Mouse (Mus musculus): Measurements from ENCODE around the gene 1700001O22Rik. TPM values are rescaled to one million over a fixed set of nuclear protein-coding genes. Genes with fewer than 3 reads are reported as not detected.

The 1700001O22Rik gene
- total RNA-seq, 4 experiments from 2014 or later = 0.24 to 1.2 (median 0.55) TPM

DNA sequence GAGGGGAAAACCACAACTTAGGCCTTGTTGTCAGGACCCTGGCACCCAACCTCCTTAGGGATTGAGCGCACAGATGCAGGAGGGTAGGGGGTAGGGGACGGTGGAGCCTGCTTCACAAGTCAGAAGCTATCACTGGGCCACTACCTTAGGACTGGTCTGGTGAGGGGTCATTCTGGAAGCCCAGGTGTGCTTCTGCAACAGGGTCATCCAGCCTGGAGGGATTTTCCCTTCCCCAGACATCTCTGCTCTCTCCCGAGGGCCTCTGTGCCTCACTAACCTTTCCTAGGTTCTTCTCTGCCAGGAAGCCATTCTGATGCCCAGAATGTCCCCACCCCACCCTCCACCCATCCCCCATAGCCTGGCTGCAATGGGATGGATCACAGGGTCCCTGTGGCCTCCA is 48.6 kb downstream of the 1700001O22Rik start:
- DNase-seq (ENCODE audit: low spot score) = no peak

DNA sequence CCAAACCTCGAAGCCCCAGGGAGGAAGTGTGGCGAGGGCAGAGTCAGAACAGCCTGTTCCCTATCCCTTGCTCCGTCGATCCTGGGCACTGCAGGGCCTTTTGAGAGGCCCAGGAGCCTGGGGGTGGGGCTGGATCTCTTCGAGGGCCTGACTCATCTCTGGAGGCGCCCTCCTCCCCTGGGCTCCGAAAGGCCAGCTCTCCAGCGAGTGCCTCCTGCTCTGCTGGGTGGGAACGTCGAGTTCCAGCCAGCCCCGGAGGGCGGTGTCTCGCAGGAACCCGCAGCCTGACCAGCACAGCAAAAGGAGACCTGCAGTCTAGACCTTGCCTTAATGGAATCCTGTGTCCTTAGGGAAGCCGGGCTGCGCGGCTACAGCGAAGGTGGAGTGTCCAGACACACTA is 50.2 kb downstream of the 1700001O22Rik start:
- DNase-seq (ENCODE audit: low spot score) = peak; percentile 81

DNA sequence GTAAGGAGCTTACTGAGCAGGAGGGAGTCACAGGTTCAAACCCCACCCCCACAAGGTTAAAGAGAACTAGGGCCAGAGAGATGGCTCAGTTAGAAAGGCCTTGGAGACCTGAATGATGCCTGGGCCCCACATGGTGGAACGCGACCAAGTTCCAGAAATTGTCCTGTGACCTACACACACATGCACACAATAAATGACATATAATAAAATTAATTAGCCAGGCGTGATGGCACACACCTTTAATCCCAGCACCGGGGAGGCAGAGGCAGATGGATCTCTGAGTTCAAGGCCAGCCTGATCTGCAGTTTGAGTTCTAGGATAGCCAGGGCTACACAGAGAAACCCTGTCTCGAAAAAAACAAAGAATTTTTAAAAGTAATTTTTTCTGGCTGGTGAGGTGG is 51.0 kb downstream of the 1700001O22Rik start:
- no peak for DNase-seq (ENCODE audit: low spot score)

DNA sequence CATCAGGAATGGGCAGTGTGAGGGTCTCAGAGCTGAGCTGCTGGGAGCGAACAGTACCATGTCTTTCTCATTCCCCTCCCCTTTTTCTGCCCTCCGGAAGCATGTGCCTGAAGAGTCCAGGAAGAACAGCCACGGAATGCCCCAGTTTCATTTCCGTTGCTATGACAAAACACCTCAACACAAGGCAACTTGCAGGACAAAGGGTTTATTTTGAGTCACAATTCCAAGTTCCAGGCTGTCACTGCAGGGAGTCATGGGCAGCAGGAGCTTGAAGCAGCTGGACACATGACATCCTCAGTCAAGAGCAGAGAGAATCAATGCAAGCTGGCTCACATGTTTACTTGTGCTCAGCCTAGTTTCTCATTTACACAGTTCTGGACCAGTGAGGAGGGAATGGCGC is 53.4 kb downstream of the 1700001O22Rik start:
- DNase-seq (ENCODE audit: low spot score) = peak; percentile 53

DNA sequence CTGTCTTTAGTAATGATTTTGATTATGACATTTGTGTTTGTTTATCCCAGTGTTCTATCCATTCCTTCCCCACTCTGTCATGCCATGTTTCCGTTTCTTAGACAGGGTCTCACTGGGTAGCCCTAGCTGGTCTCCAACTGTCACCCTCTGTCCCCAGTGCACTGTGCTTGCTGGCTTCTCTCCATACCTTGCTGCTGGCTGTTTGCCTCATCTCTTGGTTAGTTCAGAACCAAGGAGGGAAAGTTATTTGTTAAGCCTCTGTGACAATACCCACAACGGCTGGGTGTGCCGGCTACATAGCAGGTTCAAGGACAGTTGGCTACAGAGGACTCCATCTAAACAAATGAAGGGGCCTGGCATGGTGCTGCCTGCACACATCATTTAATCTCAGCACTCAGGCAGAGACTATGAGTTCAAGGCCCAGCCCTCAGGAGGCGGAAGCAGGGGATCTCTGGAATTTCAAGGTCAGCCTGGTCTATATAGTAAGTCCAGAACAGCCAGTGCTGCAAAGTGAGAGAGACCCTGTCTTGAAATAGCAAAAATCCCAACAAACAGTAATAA is 55.8 kb downstream of the 1700001O22Rik start:
- DNase-seq (ENCODE audit: low spot score) = no peak

Other genes with a start within 250 kb of the 1700001O22Rik start
- 1 to 10 TPM in 3 of 4 experiments, under 1 TPM in 1; 0.69 to 2.3 (median 1.5) TPM for gene Cstad, start 208.6 kb downstream of the 1700001O22Rik start, total RNA-seq (2022)
- gene Ntmt1, start 4.2 kb upstream of the 1700001O22Rik start, total RNA-seq (2022) = 10 to 100 TPM; 23.8 to 27.7 (median 25.3) TPM
- gene Asb6, start 26.7 kb upstream of the 1700001O22Rik start, total RNA-seq (2022) = 10 to 100 TPM in 1 of 4 experiments, 1 to 10 TPM in 3; 8.4 to 11.3 (median 8.7) TPM
- under 1 TPM; 0.28 to 1.00 (median 0.73) TPM for gene Prrx2, start 31.3 kb upstream of the 1700001O22Rik start, total RNA-seq (2022)
- gene Ptges, start 126.2 kb upstream of the 1700001O22Rik start, total RNA-seq (2022) = 1 to 10 TPM; 1.3 to 3.1 (median 1.9) TPM
- 10 to 100 TPM; 27.8 to 28.4 (median 28.2) TPM for gene Tor1b, start 149.3 kb upstream of the 1700001O22Rik start, total RNA-seq (2022)
- 10 to 100 TPM in 2 of 4 experiments, 1 to 10 TPM in 2; 8.3 to 14.3 (median 9.9) TPM for gene Tor1a, start 164.3 kb upstream of the 1700001O22Rik start, total RNA-seq (2022)
- 10 to 100 TPM; 20.1 to 28.3 (median 24.1) TPM for gene BC005624, start 178.5 kb upstream of the 1700001O22Rik start, total RNA-seq (2022)
- 10 to 100 TPM; 53.8 to 62.3 (median 59.7) TPM for gene Usp20, start 178.6 kb upstream of the 1700001O22Rik start, total RNA-seq (2022)

All from heart, adult 8-10 months (tissue).